Mouse (Mus musculus) retina, postnatal 7 days (tissue): ENCODE measurements around the gene Gm49340.
"Not testable (repeated sequence)": the region's sequence is repeated elsewhere in the genome, so short reads cannot be mapped to it uniquely, and the experiment has no call there.

Experiments
- DNase-seq: peaks from one replicate; pipeline ENCODE4 v3.0.0-alpha.2; 2012; ENCODE audit warnings: low read depth, low spot score

Gm49340 gene

DNA sequence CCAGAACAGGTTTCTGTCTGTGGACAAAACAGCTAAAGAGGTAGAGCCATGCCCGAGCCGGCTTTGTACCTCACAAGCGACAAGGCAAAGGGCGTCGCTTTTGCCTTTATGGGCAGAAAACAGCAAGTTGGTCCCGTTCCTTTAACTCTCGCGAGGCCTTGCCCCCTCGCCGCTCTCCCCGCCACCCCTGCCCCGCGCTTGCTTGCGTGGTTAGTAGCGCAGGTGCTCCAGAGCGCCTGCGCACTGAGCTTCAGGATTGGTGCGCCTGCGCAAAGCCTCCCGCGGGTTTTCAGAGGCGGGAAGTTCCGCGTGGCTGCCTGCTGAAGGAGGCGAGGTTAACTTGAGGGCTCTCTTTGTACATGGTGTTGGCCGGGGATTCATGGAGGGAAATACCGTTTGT is at the start of gene Gm49340, which contains the start of the genes Aspa and Spata22:
Gene Gm49340 (plus strand): TSS at position 300 of the 400 bp plus-strand sequence.
Gene Aspa (minus strand): TSS at position 155 of the 400 bp plus-strand sequence.
Gene Spata22 (plus strand): TSS at position 300 of the 400 bp plus-strand sequence.
- no peak for DNase-seq

DNA sequence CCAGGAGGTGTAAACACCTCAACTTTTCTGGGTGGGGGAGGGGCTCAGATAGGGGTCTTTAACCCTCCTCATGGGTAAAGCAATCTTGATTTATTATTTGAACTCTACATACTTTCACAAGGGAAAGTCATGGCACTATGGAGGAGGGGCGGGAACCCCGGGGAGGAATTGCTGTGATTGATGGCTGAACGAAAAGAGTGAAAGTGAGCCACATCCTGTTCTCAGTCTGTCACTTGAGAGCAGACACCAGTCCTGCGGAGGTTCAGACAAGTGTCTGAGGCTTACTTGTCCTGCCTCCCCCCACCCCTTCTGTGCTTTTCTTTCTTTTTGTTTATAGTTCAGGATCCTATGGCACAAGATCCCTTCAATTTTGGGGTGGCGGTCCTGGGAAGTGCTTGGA is 48.8 kb upstream of the Gm49340 start:
- no peak for DNase-seq

DNA sequence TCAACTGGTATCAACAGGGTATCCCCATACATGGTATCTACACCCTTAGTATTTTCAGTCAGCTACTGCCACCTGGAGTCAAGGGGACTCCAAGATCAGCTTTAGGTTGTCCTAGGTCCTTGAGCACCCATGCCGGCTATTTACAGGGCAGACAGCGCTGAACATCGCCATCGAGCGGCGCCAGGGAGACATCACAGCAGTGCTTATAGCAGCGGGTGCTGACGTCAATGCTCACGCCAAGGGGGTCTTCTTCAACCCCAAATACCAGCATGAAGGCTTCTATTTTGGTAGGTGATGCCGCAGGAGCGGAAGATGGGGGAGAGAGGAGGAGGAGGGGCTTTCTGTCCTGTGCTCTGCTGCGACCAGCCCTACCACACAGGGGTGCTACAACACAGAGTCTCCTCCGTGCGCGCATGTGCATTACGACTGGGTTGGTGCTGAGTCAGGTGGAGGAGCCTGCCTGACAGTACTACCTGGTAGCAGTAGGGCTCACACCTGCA is 48.0 kb upstream of the Gm49340 start:
- peak; percentile 34 for DNase-seq

DNA sequence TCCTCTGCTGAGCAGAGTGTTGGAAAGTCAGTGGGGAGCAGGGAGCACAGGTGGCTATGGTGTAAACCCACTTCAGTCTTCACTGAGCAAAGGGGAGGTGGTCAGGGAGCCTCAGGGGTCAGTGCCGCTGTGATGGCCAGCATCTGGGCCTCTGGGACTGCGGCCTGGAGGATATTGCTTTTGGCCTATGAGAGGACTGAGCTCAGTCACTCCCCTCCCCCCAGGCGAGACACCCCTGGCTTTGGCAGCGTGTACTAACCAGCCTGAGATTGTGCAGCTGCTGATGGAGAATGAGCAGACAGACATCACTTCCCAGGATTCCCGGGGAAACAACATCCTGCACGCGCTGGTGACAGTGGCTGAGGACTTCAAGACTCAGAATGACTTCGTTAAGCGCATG is 46.2 kb upstream of the Gm49340 start:
- DNase-seq: no peak

DNA sequence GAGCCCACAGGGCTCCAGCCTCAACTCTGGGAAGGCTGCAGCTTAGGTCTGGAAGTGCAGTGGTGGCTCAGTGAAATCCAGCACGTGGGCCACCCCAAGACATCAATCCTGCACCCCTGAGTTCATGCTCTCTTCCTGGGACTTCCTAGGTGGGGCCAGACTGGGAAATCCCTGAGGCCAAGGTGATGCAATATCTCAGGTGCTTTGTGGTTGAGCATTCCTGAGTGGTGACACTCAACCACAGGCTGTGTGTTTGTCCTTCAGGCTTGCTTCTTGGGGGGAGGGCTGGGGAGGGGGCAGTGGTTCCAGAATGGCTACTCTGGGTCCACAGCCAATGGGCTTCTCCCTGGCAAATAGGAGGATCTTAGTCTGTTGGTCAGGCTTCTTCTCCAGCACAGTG is 45.6 kb upstream of the Gm49340 start:
- no peak for DNase-seq

DNA sequence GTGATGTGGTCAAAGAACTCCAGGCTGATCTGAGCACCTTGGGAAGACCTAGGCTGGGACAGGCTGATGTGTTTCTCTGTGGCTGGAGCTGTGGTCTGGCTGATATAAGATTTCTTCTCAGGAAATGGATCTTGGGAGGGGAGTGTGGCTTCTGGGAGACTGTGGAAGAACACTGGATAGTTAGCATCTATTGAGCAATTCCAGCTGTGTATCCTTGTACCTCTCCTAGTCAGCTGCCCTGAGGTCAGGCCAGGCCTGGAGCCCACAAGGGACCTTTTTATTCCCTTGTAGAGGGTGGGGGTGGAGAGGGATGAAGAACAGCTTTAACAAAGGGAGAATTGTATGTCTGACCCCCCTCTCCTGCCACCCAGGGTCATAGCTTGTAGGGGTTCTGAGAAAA is 45.2 kb upstream of the Gm49340 start:
- no peak for DNase-seq

DNA sequence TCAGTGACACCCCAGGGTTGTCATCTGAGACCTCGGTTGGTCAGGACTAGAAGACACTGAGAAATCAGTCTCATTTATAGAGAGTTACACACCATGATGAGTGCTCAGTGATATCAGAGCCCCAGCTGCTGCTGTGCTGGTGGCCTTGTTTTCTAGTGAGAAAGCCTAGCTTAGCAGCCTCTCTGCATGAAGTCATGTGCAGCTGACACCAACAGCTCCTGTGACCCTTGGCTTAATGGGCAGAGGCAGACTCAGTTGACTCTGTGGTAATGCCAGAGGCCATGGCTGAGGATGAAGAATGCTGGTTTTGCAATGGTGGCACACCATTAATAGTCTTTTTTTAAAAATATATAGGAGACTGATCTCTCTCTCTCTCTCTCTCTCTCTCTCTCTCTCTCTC is 39.9 kb upstream of the Gm49340 start:
- no peak for DNase-seq

- no peak for DNase-seq
Observed at GRCm38 (mm10) chr11:73303123-73303522, 26.4 kb upstream of the Gm49340 start.

DNA sequence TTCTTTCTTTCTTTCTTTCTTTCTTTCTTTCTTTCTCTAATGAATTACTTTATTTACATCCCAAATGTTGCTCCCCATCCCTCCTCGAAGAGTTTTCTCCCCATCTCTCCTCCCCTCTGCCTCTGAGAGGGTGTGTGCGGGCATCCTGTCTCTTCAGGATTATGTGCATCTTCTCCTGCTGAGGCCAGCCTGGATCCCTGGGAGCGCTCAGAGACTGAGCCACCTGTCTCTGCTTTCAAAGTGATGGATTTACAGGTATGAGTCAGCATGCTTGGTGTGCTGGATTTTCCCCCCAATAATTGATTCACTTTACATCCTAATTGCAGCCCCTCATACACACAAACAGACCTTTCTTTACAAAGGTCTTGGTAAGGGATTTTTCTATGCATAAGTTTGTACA is 13.6 kb upstream of the Gm49340 start:
- no peak for DNase-seq

- not testable (repeated sequence) for DNase-seq
Observed at GRCm38 (mm10) chr11:73318581-73318980, 11.0 kb upstream of the Gm49340 start.

GRCm38 (mm10) chr11:73321064-73321463 is 8.5 kb upstream of the Gm49340 start:
- DNase-seq: not testable (repeated sequence)

DNA sequence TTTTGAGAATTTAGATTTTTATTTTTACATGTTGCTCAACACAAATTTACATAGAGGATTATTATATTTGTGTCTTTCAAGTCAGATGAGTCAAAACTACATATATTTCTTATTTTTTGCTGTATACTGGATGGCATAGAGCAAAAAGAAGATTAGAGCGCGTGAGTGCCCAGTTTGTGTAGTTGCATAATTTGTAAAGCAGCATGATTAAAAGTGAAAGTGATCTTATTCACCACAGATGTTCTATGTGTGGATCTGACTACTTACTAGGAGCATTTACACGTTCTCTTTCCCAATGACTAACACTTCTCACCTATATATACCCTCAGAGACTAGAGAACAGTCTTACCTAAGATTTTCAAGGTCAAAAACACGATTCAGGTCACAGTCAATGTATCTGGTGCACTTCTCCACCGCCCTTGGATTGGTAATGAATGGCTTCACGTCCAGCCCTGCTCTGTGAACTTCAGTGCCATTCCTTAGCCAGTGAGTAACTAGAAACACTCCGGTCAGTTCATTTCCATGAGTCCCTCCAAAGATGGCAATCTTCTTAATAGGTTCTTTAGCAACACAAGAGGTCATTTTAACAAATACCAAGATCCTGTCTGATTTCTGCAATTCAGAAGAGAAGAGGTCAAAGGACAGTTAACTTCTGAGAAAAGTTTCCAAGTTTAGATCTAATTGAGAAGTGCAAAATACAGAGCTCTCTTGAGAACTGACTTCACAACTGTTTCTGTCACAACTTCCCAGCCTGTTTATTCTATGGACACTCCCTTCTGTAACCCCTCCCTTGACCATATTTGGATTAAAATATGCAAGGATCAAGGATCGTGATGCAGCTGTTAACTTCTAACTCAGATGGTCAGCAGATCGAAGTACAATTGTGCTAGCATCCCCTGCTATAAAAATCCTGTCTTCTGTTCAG is 5.4 kb upstream of the Gm49340 start:
- DNase-seq: no peak

DNA sequence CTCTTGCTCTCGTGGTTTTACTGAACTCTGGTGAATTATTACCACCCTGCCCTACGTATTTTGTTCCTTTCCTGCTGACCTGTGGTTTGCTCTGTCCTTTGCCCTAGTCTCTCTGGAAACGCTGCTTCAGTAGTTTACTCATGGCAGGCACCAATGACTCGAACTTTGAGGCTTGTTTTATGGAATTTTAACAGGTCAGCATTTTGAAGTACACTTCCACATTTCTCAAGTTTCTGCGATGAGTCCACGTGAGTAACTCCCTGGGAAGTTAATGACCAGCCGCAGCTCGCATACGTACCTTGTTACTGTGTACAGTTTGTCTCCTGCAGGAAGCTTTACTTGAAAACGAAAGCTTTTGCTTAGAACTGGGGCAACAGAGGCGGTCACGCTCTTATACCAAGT is 3.1 kb upstream of the Gm49340 start:
- DNase-seq: no peak

DNA sequence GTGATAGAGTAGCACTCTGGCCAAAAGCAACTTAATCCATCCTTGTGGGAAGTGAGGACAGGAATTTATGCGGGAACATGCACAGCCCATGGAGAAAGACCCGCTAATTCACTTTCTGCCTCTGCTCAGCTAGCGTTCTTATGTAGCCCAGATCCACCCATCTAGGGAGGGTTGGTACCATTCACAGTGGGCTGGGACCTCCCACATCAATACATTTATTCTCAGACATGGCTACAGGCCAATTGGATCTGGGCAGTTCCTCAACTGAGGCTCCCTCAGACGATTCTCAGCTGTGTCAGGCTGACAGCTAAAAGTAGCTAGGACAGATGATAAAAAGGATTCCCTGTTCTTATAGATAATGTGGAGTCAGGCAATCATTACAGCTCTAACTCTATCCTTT is 2.2 kb upstream of the Gm49340 start:
- DNase-seq: no peak

DNA sequence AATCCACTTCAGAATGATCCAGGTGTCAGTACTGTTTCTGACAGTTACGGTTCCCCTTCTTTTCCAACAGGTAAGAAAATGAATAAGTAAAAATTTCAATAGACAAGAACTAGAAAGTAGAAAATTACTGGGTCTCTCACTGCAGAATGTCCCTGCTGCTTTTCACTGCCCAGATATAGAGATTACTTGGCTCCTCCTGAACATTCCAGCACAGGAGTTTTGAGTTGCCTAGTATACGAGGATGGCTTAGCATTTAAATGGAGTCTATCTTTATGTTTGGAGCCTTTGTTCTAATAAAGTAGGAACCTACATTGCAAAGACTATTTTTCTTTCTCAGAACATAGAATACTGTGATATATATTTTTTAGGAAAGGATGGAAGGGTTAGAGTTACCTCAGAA is 3.8 kb downstream of the Gm49340 start:
- DNase-seq: no peak

DNA sequence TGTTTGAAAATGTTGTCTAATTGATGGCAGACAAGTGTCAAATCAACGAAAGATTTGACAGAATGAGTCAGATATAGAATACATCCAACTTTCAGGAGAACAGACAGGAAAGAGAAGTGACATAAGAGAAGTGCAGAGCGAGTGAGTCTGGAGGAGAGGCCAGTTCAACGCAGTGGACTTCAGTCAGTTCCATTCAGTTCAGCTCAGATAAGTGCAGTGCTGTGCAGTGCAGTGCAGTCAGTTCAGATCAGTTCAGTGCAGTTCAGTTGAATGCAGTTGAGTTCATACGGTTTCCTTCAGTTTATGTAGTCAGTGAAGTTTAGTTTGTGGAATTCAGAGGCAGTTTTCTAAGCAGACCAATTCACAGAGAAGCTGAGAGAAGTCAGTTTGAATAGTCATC is 7.4 kb downstream of the Gm49340 start:
- no peak for DNase-seq

DNA sequence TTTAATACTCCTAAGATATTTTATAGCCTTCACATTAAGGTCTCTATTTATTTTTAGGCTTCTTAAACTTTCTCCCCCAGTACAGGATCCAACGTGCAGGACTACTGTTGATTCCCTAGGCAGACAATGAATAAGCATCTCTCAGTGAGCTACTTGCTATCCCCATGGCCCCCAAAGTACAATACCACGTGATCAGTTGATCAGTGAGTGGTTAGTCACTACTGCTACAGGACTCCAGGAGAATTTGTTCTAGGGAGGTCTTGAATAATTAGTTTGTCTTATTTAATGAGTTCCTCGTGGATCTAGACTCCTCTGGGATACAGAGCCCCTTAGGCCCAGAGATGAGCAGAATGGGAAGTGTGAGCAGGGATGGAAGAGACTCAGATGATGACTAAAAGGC is 20.9 kb downstream of the Gm49340 start, which contains the start of gene Olfr20:
Gene Olfr20 (plus strand): TSS at position 301 of the 400 bp plus-strand sequence.
- no peak for DNase-seq

DNA sequence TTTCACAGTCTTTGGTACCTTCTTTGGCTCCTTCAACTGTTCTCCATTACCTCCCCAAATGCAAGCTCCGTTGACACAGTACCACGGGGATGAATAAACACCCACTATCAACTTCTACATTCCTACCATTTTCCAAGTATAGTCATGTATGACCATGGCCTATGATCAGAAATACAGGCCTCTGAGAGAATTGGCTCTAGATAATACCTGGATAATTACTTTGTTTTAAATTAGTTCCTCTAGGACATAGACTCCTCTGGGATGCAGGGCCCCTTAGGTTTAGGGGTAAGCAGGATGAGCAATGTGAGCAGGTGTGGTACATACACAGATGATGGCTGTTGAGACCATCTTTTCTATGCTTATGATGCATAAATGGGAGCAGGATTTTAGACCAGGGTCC is 41.4 kb downstream of the Gm49340 start, which contains the start of gene Olfr376:
Gene Olfr376 (plus strand): TSS at position 301 of the 400 bp plus-strand sequence.
- DNase-seq: no peak

DNA sequence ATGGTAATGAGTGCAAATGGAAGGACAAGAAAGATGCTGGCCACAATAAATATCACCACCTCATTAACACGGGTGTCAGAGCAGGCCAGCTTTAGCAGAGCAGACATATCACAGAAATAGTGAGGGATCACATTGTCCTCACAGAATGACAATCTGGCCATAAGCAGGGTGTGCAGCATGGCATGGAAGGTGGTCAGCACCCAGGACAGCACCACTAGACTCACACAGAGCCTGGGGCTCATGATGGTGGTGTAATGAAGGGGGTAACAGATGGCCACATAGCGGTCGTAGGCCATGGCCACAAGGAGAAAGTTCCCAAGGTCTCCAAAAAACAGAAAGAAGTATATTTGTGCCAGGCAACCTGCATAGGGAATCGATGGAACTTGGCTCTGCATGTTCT is 65.8 kb downstream of the Gm49340 start:
- DNase-seq: no peak

- DNase-seq: no peak
Observed at GRCm38 (mm10) chr11:73399514-73399913, 70.0 kb downstream of the Gm49340 start, which contains the start of gene Olfr1. Gene Olfr1, minus strand, starts transcription at chr11:73399614.
